Mouse (Mus musculus): Measurements from ENCODE around the gene 1700037C18Rik. TPM values are rescaled to one million over a fixed set of nuclear protein-coding genes. Genes with fewer than 3 reads are reported as not detected.

The 1700037C18Rik gene
- polyA plus RNA-seq, 1 experiment: 364 TPM

DNA sequence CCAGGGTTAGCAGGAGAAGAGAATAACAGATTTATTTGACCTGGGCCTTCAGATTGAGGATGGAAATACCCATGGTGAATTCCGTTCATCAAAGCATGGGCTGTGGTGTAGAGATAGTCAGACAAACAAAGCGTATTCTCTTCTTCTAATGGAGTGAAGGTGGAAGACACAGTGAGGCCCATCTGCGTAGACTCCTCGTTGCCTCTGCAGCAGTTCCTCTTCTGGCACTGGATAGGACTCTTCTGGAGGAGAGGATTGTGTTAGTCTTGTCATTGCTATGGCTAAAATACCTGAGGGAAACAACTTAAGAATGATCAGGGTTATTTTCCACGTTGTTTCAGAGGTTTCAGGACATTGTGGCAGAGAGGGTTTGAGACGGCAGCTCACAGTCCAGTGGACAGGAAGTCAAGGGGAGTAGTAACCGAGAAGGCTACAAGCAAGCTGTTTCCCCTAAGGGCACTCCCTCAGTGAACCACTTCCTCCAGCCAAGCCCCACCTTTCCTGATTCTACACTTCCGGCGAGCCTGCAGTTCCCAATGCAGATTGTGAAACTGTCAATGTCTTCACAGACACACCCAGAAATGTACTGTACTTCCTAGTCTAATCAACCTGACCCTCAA lies 13.2 kb downstream of the 1700037C18Rik start:
- no peak for TF ChIP-seq CTCF (IDR thresholded peaks at IDR 0.05; ENCODE audit: control insufficient read depth, insufficient read depth, insufficient replicate concordance, low read depth, low read length)
- no peak for TF ChIP-seq POLR2A (IDR thresholded peaks at IDR 0.05; ENCODE audit: control insufficient read depth, low read depth, low read length)
- Histone ChIP-seq H3K4me1 (ENCODE audit: control insufficient read depth, insufficient read depth, low read length) (peaks cover 3% of the 10 kb centered on the region; the same call in 1 of the 2 replicates), H3K36me3 (ENCODE audit: control insufficient read depth, insufficient read depth, low read length) (peaks cover 1% of the 10 kb centered on the region; the same call in 1 of the 2 replicates), H3K4me3 (ENCODE audit: control insufficient read depth, low read depth, low read length) (no peak overlapping the region), H3K27me3 (ENCODE audit: control insufficient read depth, insufficient read depth, low read length) (no peaks in the 10 kb centered on the region), H3K27ac (ENCODE audit: control insufficient read depth, insufficient read depth, low read depth, low read length) (peak overlapping the region; percentile 39)

- H3K27me3 ChIP-seq (ENCODE audit: control insufficient read depth, insufficient read depth, low read length): no peaks in the 10 kb centered on the region
- peaks cover 3% of the 10 kb centered on the region; the same call in 1 of the 2 replicates for H3K4me1 ChIP-seq (ENCODE audit: control insufficient read depth, insufficient read depth, low read length)
- no peak overlapping the region for H3K4me3 ChIP-seq (ENCODE audit: control insufficient read depth, low read depth, low read length)
- H3K36me3 ChIP-seq (ENCODE audit: control insufficient read depth, insufficient read depth, low read length): peaks cover 1% of the 10 kb centered on the region; the same call in 1 of the 2 replicates
- no peak for TF ChIP-seq CTCF (IDR thresholded peaks at IDR 0.05; ENCODE audit: control insufficient read depth, insufficient read depth, insufficient replicate concordance, low read depth, low read length)
- TF ChIP-seq POLR2A (IDR thresholded peaks at IDR 0.05; ENCODE audit: control insufficient read depth, low read depth, low read length): no peak
- H3K27ac ChIP-seq (ENCODE audit: control insufficient read depth, insufficient read depth, low read depth, low read length): no peak overlapping the region
These were observed 14.8 kb downstream of the 1700037C18Rik start for GRCm38 (mm10) chr16:3893739-3894138.

- Histone ChIP-seq H3K4me1 (ENCODE audit: control insufficient read depth, insufficient read depth, low read length) (peaks cover 3% of the 10 kb centered on the region; the same call in 1 of the 2 replicates), H3K27ac (ENCODE audit: control insufficient read depth, insufficient read depth, low read depth, low read length) (no peak overlapping the region), H3K27me3 (ENCODE audit: control insufficient read depth, insufficient read depth, low read length) (no peaks in the 10 kb centered on the region), H3K4me3 (ENCODE audit: control insufficient read depth, low read depth, low read length) (no peak overlapping the region), H3K36me3 (ENCODE audit: control insufficient read depth, insufficient read depth, low read length) (no peaks in the 10 kb centered on the region)
- no peak for TF ChIP-seq CTCF (IDR thresholded peaks at IDR 0.05; ENCODE audit: control insufficient read depth, insufficient read depth, insufficient replicate concordance, low read depth, low read length)
- TF ChIP-seq POLR2A (IDR thresholded peaks at IDR 0.05; ENCODE audit: control insufficient read depth, low read depth, low read length): no peak
These were observed 16.7 kb downstream of the 1700037C18Rik start for GRCm38 (mm10) chr16:3891621-3892295.

GRCm38 (mm10) chr16:3885065-3885670 lies 23.3 kb downstream of the 1700037C18Rik start:
- H3K4me3 ChIP-seq (ENCODE audit: control insufficient read depth, low read depth, low read length): peak overlapping the region; percentile 99
- peak overlapping the region; percentile 95 for H3K27ac ChIP-seq (ENCODE audit: control insufficient read depth, insufficient read depth, low read depth, low read length)
- no peak for TF ChIP-seq CTCF (IDR thresholded peaks at IDR 0.05; ENCODE audit: control insufficient read depth, insufficient read depth, insufficient replicate concordance, low read depth, low read length)
- no peak for TF ChIP-seq POLR2A (IDR thresholded peaks at IDR 0.05; ENCODE audit: control insufficient read depth, low read depth, low read length)
- H3K27me3 ChIP-seq (ENCODE audit: control insufficient read depth, insufficient read depth, low read length): no peaks in the 10 kb centered on the region
- H3K36me3 ChIP-seq (ENCODE audit: control insufficient read depth, insufficient read depth, low read length): no peaks in the 10 kb centered on the region
- H3K4me1 ChIP-seq (ENCODE audit: control insufficient read depth, insufficient read depth, low read length): peaks cover 8% of the 10 kb centered on the region

GRCm38 (mm10) chr16:3884201-3885064 lies 24.1 kb downstream of the 1700037C18Rik start, which contains the start of the genes Zfp597 and Gm20695:
Gene Zfp597 (minus strand): TSS chr16:3884561.
Gene Gm20695 (plus strand): TSS chr16:3884648.
- H3K36me3 ChIP-seq (ENCODE audit: control insufficient read depth, insufficient read depth, low read length): no peaks in the 10 kb centered on the region
- H3K4me3 ChIP-seq (ENCODE audit: control insufficient read depth, low read depth, low read length): peak within 1 kb of the TSS; percentile 99
- no peaks in the 10 kb centered on the region for H3K27me3 ChIP-seq (ENCODE audit: control insufficient read depth, insufficient read depth, low read length)
- no peak for TF ChIP-seq CTCF (IDR thresholded peaks at IDR 0.05; ENCODE audit: control insufficient read depth, insufficient read depth, insufficient replicate concordance, low read depth, low read length)
- TF ChIP-seq POLR2A (IDR thresholded peaks at IDR 0.05; ENCODE audit: control insufficient read depth, low read depth, low read length): peak; percentile 75
- H3K27ac ChIP-seq (ENCODE audit: control insufficient read depth, insufficient read depth, low read depth, low read length): peak within 1 kb of the TSS; percentile 95
- H3K4me1 ChIP-seq (ENCODE audit: control insufficient read depth, insufficient read depth, low read length): peaks cover 8% of the 10 kb centered on the region

DNA sequence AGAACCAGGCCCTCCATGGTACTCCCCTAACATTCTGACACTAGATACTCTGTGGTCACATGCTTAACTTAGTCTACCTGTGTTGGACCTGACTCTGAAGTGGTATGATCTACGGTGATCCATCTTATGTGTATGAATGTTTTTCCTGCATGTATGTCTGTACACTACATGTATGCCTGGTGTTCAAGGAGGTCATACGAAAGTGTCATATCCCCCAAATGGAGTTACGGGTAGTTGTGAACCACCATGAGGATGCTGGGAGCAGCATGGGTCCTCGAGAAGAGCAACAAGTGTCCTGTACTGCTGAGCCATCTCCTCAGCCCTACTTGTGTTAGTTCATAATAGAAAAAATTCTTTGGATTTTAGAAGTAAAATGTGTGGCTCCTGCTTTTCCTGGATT lies 32.1 kb downstream of the 1700037C18Rik start:
- Histone ChIP-seq H3K4me3 (ENCODE audit: control insufficient read depth, low read depth, low read length) (no peak overlapping the region), H3K27ac (ENCODE audit: control insufficient read depth, insufficient read depth, low read depth, low read length) (no peak overlapping the region), H3K36me3 (ENCODE audit: control insufficient read depth, insufficient read depth, low read length) (no peaks in the 10 kb centered on the region), H3K27me3 (ENCODE audit: control insufficient read depth, insufficient read depth, low read length) (no peaks in the 10 kb centered on the region), H3K4me1 (ENCODE audit: control insufficient read depth, insufficient read depth, low read length) (no peaks in the 10 kb centered on the region; the same call in 1 of the 2 replicates)
- TF ChIP-seq POLR2A (IDR thresholded peaks at IDR 0.05; ENCODE audit: control insufficient read depth, low read depth, low read length) (no peak), CTCF (IDR thresholded peaks at IDR 0.05; ENCODE audit: control insufficient read depth, insufficient read depth, insufficient replicate concordance, low read depth, low read length) (no peak)

Data from testis, adult 2 months (tissue).